Mouse (Mus musculus) spleen, adult 2 months (tissue): ENCODE results near the gene Heatr6. TPM values are rescaled to one million over a fixed set of nuclear protein-coding genes. Genes with fewer than 3 reads are reported as not detected.
A peak's percentile ranks its signal among the peaks of the same experiment; 100 is the strongest.

Experiments used
- DNase-seq, 2 experiments: peaks; one replicate each; pipeline versions ENCODE4 v3.0.0 to v3.0.0-alpha.2; 2012 to 2021; ENCODE audit warnings: low spot score in 2 of 2, low read depth in 1 of 2
- H3K27ac ChIP-seq: fragments of 200-500 bp; 2 replicates; pipeline ENCODE4 v1.5.1; 2012; ENCODE audit warnings: low read length, inconsistent platforms; ENCODE audit not compliant: insufficient read depth
- H3K27me3 ChIP-seq: fragments of 200-500 bp; 2 replicates; pipeline ENCODE4 v1.6.1; 2012; ENCODE audit warnings: mild to moderate bottlenecking, moderate library complexity, low read length, inconsistent platforms; ENCODE audit not compliant: control insufficient read depth, insufficient read depth
- H3K36me3 ChIP-seq: fragments of 200-500 bp; 2 replicates; pipeline ENCODE4 v1.6.1; 2012; ENCODE audit warnings: mild to moderate bottlenecking, low read length, inconsistent platforms; ENCODE audit not compliant: control insufficient read depth, insufficient read depth
- H3K4me1 ChIP-seq: fragments of 200-500 bp; 2 replicates; pipeline ENCODE4 v1.6.1; 2011; ENCODE audit warnings: inconsistent platforms; ENCODE audit not compliant: control insufficient read depth, insufficient read depth, insufficient read length
- H3K4me3 ChIP-seq: fragments of 200-500 bp; 2 replicates; pipeline ENCODE4 v1.5.1; 2011; ENCODE audit warnings: mild to moderate bottlenecking, inconsistent platforms; ENCODE audit not compliant: insufficient read depth, insufficient read length; ENCODE audit errors: extremely low read depth
- CTCF ChIP-seq: fragments of 200-500 bp; IDR thresholded peaks from 2 replicates; pipeline ENCODE4 v1.5.1; 2011; ENCODE audit warnings: mild to moderate bottlenecking, inconsistent platforms; ENCODE audit not compliant: insufficient read depth, insufficient read length, insufficient replicate concordance; ENCODE audit errors: extremely low read depth
- POLR2A ChIP-seq: fragments of 200-500 bp; IDR thresholded peaks from 2 replicates; pipeline ENCODE4 v1.6.1; 2011; ENCODE audit warnings: low read depth, low read length, inconsistent platforms
- WGBS: fragments of 180-500 bp; shearing (Covaris S2); methylation state at CpG from one replicate; pipeline ENCODE4 v1.1.7; 2018; 5-methylcytosine and 5-hydroxymethylcytosine counted together
- polyA plus RNA-seq: library from polyadenylated mRNA; depleted of rRNA; stranded (reverse); fragments of >200 nt; gene quantifications from 2 replicates; pipeline ENCODE4 v1.2.3, GENCODE M21; 2012

Heatr6 gene
- polyA plus RNA-seq, 1 experiment = 18.2 TPM

- no peaks in the 10 kb centered on the region for H3K27me3 ChIP-seq
- TF ChIP-seq POLR2A (no peak), CTCF (no peak)
- H3K4me1 ChIP-seq = no peaks in the 10 kb centered on the region
- DNase-seq = no peak
- 92% methylated on average over 11 of the region's 11 CpGs for WGBS
- no peak overlapping the region for H3K27ac ChIP-seq
- no peak overlapping the region for H3K4me3 ChIP-seq
- H3K36me3 ChIP-seq = peaks cover 53% of the 10 kb centered on the region
Measured at GRCm38 (mm10) chr11:83774324-83774723, 20.8 kb downstream of the Heatr6 start.

- H3K4me1 ChIP-seq = no peaks in the 10 kb centered on the region
- peaks cover 67% of the 10 kb centered on the region for H3K36me3 ChIP-seq
- 62% methylated on average over 8 of the region's 8 CpGs for WGBS
Measured at GRCm38 (mm10) chr11:83776798-83777197, 23.3 kb downstream of the Heatr6 start.

GRCm38 (mm10) chr11:83783931-83784600 lies 30.6 kb downstream of the Heatr6 start:
- no peak overlapping the region for H3K4me3 ChIP-seq
- H3K27ac ChIP-seq = no peak overlapping the region
- no peaks in the 10 kb centered on the region; the same call in 1 of the 2 replicates for H3K4me1 ChIP-seq
- no peaks in the 10 kb centered on the region for H3K27me3 ChIP-seq
- no peak for TF ChIP-seq CTCF
- no peak for TF ChIP-seq POLR2A
- no peak for DNase-seq
- peaks cover 28% of the 10 kb centered on the region for H3K36me3 ChIP-seq
- WGBS = 87% methylated on average over 14 of the region's 14 CpGs

More at GRCm38 (mm10) chr11:83776798-83777197, 23.3 kb downstream of the Heatr6 start:
- no peak for TF ChIP-seq POLR2A
- H3K27me3 ChIP-seq = no peaks in the 10 kb centered on the region
- H3K27ac ChIP-seq = no peak overlapping the region
- no peak overlapping the region for H3K4me3 ChIP-seq
- DNase-seq = no peak

GRCm38 (mm10) chr11:83784661-83785060 lies 31.2 kb downstream of the Heatr6 start:
- Histone ChIP-seq H3K4me1 (no peaks in the 10 kb centered on the region; the same call in 1 of the 2 replicates), H3K27me3 (no peaks in the 10 kb centered on the region), H3K27ac (no peak overlapping the region), H3K4me3 (no peak overlapping the region), H3K36me3 (peaks cover 23% of the 10 kb centered on the region)
- DNase-seq = peak in 1 of 2 experiments; percentile 23
- TF ChIP-seq CTCF (no peak), POLR2A (no peak)
- WGBS = 90% methylated on average over 2 of the region's 2 CpGs

GRCm38 (mm10) chr11:83785366-83785765 lies 31.9 kb downstream of the Heatr6 start:
- Histone ChIP-seq H3K4me1 (no peaks in the 10 kb centered on the region; the same call in 1 of the 2 replicates), H3K36me3 (peaks cover 16% of the 10 kb centered on the region), H3K27ac (no peak overlapping the region), H3K4me3 (no peak overlapping the region), H3K27me3 (no peaks in the 10 kb centered on the region)
- TF ChIP-seq CTCF = peak; percentile 42; the same call in 1 of the 2 replicates
- no peak for TF ChIP-seq POLR2A
- WGBS = 13% methylated on average over 2 of the region's 2 CpGs
- peak; percentile 38 to 42 for DNase-seq

DNA sequence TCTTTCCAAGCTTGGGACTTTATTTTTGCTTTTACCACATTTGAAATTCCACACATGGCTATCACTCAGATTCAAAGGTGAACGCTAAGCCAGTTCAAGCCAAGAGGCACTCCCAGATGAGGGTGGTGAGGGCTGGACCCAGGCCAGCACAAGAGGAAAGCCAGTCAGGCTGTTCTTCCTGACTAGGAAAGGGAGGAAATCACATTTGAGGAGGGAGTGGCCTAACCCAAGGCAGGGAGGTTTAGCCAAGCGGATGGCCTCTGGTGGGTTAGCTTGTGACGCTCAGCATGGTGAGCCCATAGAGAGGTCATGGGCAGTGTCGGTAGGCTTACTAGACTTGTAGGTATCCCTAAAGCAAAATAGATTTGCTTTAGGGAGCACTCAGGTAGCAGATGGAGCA lies 33.3 kb downstream of the Heatr6 start:
- Histone ChIP-seq H3K4me3 (no peak overlapping the region), H3K27me3 (no peaks in the 10 kb centered on the region), H3K36me3 (peaks cover 4% of the 10 kb centered on the region), H3K27ac (no peak overlapping the region), H3K4me1 (no peaks in the 10 kb centered on the region; the same call in 1 of the 2 replicates)
- no peak for DNase-seq
- WGBS = 71% methylated on average over 4 of the region's 4 CpGs
- TF ChIP-seq CTCF (no peak), POLR2A (no peak)

DNA sequence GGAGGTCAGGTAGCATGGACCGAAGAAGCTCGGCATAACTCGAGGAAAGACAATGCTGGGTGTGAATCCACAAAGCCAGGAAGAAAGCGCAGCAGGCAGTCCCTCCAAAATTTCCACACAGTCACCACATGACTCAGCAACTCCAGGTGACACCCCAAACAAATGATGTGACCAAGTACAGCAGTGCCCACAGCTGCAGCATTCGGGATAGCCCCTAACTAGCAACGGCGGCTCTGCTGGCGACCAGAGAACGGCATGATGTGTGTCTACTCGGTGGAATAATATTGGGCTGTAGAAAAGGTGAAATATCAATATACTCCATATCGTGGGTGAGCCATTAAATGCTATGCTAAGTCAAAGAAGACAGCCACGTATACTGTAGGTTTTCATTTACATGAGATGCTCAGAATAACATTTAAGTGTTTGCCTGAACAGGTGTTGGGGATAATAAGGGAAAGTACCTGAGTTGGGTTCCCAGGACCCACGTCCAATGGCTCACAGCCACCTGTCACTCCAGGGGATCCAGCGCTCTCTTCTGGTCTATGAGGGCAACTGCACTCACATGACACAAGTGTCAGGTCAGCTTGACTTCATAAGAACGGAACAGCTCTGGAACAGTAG lies 34.0 kb downstream of the Heatr6 start:
- H3K4me1 ChIP-seq = no peaks in the 10 kb centered on the region; the same call in 1 of the 2 replicates
- H3K27ac ChIP-seq = no peak overlapping the region
- DNase-seq = no peak
- H3K27me3 ChIP-seq = no peaks in the 10 kb centered on the region
- TF ChIP-seq CTCF (no peak), POLR2A (no peak)
- no peak overlapping the region for H3K4me3 ChIP-seq
- H3K36me3 ChIP-seq = 0 out of 2 replicates have a peak, but pooled peaks cover 1% of the 10 kb centered on the region
- WGBS = 80% methylated on average over 15 of the region's 15 CpGs
